Mouse (Mus musculus) cerebellum, postnatal 25 days (tissue): Measurements from ENCODE around the gene Col1a1.

Experiments used
- DNase-seq, 2 experiments: peaks; one replicate each; pipeline ENCODE4 v3.0.0; 2021; ENCODE audit warnings: mixed read lengths in 2 of 2

Col1a1 gene

DNA sequence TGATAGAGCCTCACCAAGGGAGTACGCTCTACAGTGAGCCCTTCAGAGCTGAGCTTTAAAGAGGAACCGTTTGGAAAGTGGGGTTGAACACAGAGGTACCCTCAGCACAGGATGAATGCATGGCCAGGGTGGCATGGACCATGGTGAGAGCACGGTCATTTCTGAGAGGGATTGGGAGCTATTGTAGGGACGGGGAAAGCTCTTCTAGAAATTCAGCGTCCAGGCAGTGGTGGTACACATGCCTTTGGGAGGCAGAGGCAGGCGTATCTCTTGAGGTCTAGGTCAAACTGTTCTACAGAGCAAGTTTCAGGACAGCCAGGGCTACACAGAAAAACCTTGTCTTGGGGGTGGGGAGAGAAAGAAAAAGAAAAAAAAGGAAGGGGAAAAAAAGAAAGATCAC lies 61.0 kb downstream of the Col1a1 start:
- no peak for DNase-seq

DNA sequence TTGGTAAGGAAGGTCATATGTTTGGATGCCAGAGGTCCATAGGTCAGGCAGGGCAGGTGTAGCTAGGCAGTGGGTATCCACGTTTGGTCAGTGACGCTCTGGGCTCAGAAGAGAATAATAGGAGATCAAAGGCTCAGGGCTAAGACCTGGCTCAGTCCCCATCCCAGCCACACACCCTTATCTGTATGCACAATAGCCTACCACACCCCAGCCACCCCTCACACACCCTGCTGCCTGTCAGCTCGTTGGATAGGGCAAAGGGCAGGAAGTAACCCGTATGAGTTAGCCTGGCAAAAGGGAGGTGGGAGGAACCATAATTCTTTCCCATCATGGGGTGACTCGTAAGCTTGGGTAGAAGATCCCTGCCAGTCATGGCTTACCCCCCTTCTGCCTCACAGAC lies 61.6 kb downstream of the Col1a1 start:
- DNase-seq: no peak

DNA sequence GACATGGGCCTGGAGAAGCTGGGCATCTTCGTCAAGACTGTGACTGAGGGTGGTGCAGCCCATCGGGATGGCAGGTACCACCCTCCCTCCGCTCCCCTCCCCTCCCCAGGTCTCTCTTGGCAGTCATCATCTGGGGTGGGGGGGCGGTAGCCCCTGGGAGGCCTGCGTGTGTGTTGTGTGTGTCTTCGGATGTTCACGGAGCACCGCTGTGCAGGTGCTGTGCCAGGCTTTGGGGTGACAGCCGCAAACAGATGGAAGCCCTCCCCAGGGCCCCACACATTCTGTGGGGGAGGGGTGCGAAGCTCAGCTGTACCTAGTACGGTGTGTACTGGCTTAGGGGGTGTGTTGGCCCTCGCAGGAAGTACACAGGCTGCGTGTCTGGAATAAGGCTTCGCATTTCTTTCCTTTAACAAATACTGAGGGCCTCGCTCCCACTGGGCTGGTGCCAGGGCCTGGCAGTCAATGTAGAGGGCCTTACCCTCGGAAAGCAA lies 62.1 kb downstream of the Col1a1 start:
- DNase-seq: peak in 1 of 2 experiments; percentile 66

DNA sequence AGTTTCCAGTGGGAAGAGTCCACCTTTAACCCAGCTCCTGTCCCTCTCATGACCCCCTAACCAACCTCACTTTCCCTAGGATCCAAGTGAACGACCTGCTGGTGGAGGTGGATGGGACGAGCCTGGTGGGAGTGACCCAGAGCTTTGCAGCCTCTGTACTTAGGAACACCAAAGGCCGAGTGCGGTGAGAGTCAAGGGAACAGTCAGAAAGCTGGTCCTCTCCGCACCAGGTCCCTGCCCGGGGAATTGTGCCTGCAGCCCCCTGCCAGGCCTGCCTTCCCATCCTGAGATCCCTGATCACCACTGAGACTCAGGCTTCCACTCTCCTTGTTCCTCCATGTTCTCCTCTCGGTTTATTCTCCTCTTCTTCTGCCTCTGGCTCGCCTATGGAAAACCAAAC lies 64.1 kb downstream of the Col1a1 start:
- DNase-seq: no peak

DNA sequence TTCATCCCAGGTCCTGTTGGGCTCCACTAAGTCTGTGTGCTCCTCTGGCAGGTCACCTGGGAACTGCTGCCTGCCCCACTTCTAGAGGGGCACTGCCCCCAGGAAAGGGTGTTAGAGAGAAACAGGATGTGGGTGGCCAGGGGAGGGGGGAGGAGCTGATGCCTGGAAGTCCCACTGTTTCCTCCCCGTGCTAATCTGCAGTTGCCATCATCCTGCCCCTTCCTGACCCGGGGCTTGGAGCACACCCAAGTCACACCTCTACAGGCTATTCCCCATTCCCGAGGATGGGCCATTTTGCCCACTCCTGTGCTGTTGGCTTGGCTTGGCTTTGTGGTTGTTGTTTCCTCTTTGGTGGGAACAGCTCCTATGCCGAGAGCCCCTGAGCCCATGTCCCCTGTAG lies 64.5 kb downstream of the Col1a1 start:
- peak in 1 of 2 experiments; percentile 66 for DNase-seq

DNA sequence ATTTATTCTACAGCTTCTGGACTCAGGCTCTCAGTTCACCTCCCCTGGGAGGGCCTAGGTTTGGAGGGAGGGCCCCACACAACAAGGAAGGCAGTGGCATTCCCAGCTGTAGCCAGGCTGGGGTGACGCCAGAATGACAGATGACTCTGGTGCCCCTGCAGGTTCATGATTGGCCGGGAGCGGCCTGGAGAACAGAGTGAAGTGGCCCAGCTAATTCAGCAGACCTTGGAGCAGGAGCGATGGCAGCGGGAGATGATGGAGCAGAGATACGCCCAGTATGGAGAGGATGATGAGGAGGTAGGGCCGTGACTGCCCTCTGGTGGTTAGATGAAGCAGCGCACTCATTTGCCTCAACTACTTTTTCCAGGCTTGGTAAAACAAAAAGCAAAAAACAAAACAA lies 65.0 kb downstream of the Col1a1 start:
- DNase-seq: peak; percentile 88 to 89

DNA sequence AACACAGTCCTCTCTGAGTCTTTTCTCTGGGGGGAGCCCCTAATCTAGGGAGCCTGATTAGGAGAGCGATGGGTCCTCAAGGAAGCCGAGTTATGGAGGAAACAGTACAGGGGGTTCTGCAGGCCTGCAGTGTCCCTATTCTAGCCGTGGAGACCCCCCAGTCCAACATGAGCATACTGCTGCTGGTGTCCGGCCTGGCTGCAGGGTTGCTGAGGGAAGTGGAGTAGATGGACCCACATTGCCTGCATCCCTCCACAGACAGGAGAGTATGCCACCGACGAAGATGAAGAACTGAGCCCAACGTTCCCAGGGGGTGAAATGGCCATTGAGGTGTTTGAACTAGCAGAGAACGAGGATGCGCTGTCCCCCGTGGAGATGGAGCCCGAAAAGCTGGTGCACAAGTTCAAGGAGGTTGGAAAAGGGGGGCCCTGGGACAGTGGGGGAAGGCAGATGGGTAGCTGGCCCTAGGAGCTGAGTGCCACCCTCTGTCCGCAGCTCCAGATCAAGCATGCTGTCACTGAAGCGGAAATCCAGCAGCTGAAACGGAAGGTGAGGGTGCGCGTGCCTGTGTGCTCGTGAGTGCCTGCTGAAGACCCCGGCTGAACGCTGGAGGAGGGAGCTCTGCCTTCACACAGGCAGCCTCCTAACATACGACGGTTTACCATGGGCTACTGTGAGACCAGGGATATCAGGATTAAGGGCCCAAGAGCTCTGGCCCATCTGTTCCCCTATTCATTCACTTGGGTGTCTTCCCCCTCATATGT lies 65.7 kb downstream of the Col1a1 start:
- DNase-seq: no peak
